Mouse (Mus musculus) small intestine, adult 2 months (tissue): ENCODE data around the gene Pacs1.

Experiments used
- CTCF ChIP-seq: fragments of 200-500 bp; IDR thresholded peaks from 2 replicates; pipeline ENCODE4 v1.5.1; 2012; ENCODE audit warnings: low read depth, mild to moderate bottlenecking, control low read depth, inconsistent platforms, low read length, moderate library complexity, mixed read lengths; ENCODE audit not compliant: insufficient replicate concordance, insufficient read length; ENCODE audit errors: extremely low read depth
- POLR2A ChIP-seq: fragments of 200-500 bp; IDR thresholded peaks from 2 replicates; pipeline ENCODE4 v1.6.1; 2012; ENCODE audit warnings: low read depth, mild to moderate bottlenecking, control low read depth, inconsistent platforms, low read length, moderate library complexity

GRCm38 (mm10) chr19:5083961-5084833 lies 188.7 kb downstream of the Pacs1 start:
- TF ChIP-seq CTCF (no peak), POLR2A (no peak)
